Mouse (Mus musculus) kidney, embryonic 16.5 days (tissue): Measurements from ENCODE around the gene Zdhhc14. TPM values are rescaled to one million over a fixed set of nuclear protein-coding genes. Genes with fewer than 3 reads are reported as not detected.

ENCODE experiments used
- ATAC-seq: fragments of 200-750 bp; cut with Nextera tagmentation; 2 replicates; pipeline ENCODE4 v1.8.0; 2017; ENCODE audit warnings: moderate TSS enrichment; ENCODE audit not compliant: low FRiP score, low TSS enrichment
- H3K27ac ChIP-seq: fragments of 300-500 bp; sonication (generic); 2 replicates; pipeline ENCODE4 v1.5.1; 2014; ENCODE audit warnings: low read length
- H3K27me3 ChIP-seq: fragments of 300-500 bp; sonication (generic); 2 replicates; pipeline ENCODE4 v1.6.1; 2014; ENCODE audit warnings: low read length, control low read depth, mixed read lengths; ENCODE audit not compliant: insufficient read depth
- H3K36me3 ChIP-seq: fragments of 300-500 bp; sonication (generic); 2 replicates; pipeline ENCODE4 v1.6.1; 2014; ENCODE audit warnings: low read length, control low read depth, mixed read lengths; ENCODE audit not compliant: insufficient read depth
- H3K4me1 ChIP-seq: fragments of 300-500 bp; sonication (generic); 2 replicates; pipeline ENCODE4 v1.6.1; 2014; ENCODE audit warnings: low read length, control low read depth, mixed read lengths; ENCODE audit not compliant: insufficient read depth
- H3K4me2 ChIP-seq: fragments of 300-500 bp; sonication (generic); replicated peaks from 2 replicates; pipeline ENCODE4 v1.6.1; 2014; ENCODE audit warnings: low read depth, low read length
- H3K4me3 ChIP-seq: fragments of 300-500 bp; sonication (generic); 2 replicates; pipeline ENCODE4 v1.5.1; 2014; ENCODE audit warnings: mild to moderate bottlenecking, low read length
- H3K9ac ChIP-seq: fragments of 300-500 bp; sonication (generic); replicated peaks from 2 replicates; pipeline ENCODE4 v1.6.1; 2014; ENCODE audit warnings: low read length
- H3K9me3 ChIP-seq: fragments of 300-500 bp; sonication (generic); 2 replicates; pipeline ENCODE4 v1.6.1; 2016; ENCODE audit warnings: low read length, control low read depth
- WGBS: fragments of 180-500 bp; shearing (Covaris S2); extraction: QIAGEN DNeasy Blood & Tissue Kit; methylation state at CpG from one replicate; pipeline ENCODE4 v1.1.7; 2014; 5-methylcytosine and 5-hydroxymethylcytosine counted together
- polyA plus RNA-seq: library from polyadenylated mRNA; unstranded; fragments of >200 nt; fragmentation: Nextera tagmentation; extraction: Ambion mirVana; gene quantifications from 2 replicates; pipeline ENCODE4 v1.2.1, GENCODE M21; 2015

Zdhhc14 gene
- polyA plus RNA-seq, 1 experiment from 2014 or later = 2.5 TPM

DNA sequence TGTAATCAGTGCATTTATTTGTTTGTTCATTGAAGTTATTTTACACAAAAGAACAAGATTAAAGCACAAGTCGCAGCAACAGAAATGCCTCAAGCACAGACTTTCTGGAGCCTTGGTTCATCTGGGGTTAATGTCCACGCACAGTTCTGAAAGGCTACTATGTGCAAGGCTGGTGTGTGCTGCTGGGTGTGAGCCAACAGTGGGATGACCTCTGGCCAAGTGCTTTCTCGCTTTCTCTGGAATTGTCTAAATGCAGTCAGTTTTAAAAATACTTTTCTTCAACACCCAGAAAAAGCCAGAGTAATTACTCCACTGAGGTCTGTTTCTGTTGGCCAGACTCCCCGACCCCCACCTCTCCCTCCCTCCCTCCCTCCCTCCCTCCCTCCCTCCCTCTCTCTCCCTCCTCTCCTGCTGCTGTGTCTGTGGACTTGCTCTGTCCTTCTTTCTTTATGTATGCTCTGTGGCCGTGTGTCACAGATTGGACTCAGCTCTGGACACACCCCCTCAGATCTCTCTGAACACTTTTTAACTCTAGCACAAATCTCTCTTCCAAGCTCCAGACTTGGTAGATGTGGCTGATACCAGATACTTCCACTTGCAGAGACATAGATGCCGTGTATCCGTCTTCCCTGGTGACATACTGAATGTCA is 206.2 kb downstream of the Zdhhc14 start:
- Histone ChIP-seq H3K4me3 (no peak overlapping the region), H3K9me3 (no peaks in the 10 kb centered on the region), H3K9ac (no peak overlapping the region), H3K27me3 (no peaks in the 10 kb centered on the region), H3K4me1 (peaks cover 3% of the 10 kb centered on the region; the same call in 1 of the 2 replicates), H3K36me3 (no peaks in the 10 kb centered on the region), H3K4me2 (no peak overlapping the region), H3K27ac (peak overlapping the region; percentile 25; the same call in 1 of the 2 replicates)
- 40% methylated on average over 7 of the region's 7 CpGs for WGBS
- ATAC-seq = peak; percentile 73

DNA sequence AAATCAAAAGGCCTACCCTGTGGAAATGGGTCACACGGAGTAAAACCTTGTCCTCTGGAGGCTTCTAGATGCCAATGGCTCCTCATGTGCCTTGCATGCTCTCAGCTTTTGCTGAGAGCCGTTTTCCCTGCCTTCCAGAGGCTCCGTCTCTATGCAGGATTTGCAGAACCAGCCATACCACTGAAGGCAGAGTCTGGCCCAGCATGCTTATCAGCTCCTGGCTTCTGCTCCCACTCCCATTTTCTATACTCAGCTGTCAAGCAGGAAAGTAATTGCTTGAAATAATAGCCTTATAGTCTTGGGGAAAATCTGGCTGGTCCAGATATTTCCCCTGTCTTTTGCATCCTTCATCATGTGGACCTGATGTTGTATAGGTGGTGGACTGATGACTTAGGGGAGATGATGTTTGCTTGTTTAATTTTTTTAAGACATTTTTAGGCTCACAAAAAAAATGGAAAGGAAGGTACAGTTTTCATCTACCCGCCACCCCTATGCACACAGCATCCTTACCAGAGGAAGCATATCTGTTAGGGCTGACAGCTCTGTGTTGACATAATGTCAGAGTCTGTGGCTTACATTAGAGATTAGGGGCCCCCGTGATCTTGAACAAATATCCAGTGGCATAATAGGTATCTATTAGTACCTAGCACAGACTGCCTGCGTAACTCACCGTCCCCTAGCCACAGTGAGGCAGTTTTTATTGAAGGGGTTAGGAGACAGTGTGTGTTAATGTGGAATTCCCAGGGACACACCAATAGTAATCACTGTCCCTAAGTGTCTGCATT is 218.2 kb downstream of the Zdhhc14 start:
- WGBS = 57% methylated on average over 7 of the region's 7 CpGs
- Histone ChIP-seq H3K4me3 (no peak overlapping the region), H3K27ac (no peak overlapping the region), H3K27me3 (no peaks in the 10 kb centered on the region), H3K9ac (no peak overlapping the region), H3K36me3 (no peaks in the 10 kb centered on the region), H3K9me3 (no peaks in the 10 kb centered on the region), H3K4me1 (0 out of 2 replicates have a peak, but pooled peaks cover 9% of the 10 kb centered on the region), H3K4me2 (no peak overlapping the region)
- ATAC-seq = 0 out of 2 replicates have a peak, but pooled peaks have one; percentile 19

DNA sequence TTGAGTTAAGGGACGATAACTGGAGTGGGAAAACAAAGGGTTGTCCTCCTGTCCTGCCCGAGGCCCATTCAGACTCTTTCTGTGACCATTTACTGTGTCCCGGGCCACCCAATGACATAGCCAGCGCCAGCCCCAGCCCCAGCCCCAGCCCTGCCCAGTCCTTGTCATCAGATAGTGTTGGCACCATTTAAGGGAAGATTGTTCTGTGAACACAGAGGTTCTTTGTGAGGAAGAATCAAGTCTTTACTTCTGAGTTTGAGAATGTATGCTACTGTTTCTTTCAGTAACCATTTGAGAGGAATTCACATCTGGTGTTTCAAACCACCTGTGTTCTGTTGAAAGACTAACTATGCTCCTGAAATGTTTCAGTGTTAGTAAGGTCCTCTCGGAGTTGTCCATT is 219.5 kb downstream of the Zdhhc14 start:
- H3K27ac ChIP-seq = no peak overlapping the region
- 68% methylated on average over 5 of the region's 5 CpGs for WGBS
- no peak overlapping the region for H3K4me3 ChIP-seq
- H3K4me2 ChIP-seq = no peak overlapping the region
- H3K4me1 ChIP-seq = 0 out of 2 replicates have a peak, but pooled peaks cover 9% of the 10 kb centered on the region
- H3K27me3 ChIP-seq = no peaks in the 10 kb centered on the region
- no peak for ATAC-seq
- no peaks in the 10 kb centered on the region for H3K9me3 ChIP-seq
- no peak overlapping the region for H3K9ac ChIP-seq
- H3K36me3 ChIP-seq = no peaks in the 10 kb centered on the region

DNA sequence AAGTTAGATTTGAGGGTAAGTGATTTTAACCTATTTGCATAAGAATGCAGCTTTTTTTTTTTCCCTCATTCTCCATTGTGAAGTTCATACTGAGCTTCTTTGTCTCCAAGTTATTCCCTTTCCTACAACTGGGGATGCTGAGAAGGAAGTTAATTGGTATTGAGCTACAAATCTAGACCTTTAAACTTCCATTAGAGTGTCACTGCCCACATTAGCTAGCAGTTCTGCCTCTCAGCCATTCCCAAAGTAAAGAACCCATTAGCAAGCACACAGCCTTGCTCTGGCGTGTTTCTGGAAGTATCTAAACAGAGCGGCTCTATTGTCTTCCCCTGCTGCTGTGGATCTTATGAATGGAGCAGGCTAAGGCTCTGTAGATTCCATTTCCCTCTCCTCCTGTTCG is 220.8 kb downstream of the Zdhhc14 start:
- no peaks in the 10 kb centered on the region for H3K9me3 ChIP-seq
- H3K27ac ChIP-seq = no peak overlapping the region
- H3K27me3 ChIP-seq = no peaks in the 10 kb centered on the region
- H3K36me3 ChIP-seq = no peaks in the 10 kb centered on the region
- H3K4me2 ChIP-seq = no peak overlapping the region
- no peak for ATAC-seq
- 0 out of 2 replicates have a peak, but pooled peaks cover 9% of the 10 kb centered on the region for H3K4me1 ChIP-seq
- H3K9ac ChIP-seq = no peak overlapping the region
- WGBS = 64% methylated on average over 3 of the region's 3 CpGs
- H3K4me3 ChIP-seq = no peak overlapping the region

DNA sequence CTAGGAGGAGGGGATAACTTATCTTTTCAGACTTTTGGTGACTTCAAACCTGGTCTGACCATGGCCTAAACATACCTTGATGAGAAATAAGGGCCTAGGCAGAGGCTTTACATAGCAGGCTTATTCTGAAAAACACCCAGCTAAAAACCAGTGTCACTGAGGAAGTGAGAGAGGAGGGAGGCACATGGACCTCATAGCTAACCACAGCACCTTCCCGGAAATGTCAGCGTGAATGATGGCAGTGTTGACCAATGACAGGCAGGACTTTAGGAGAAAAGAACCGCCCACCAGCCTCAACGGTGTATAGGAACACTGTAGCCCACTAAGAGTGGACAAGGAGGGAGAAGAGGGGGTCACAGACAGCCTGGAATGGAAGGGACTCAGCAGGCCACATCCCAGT is 224.6 kb downstream of the Zdhhc14 start:
- Histone ChIP-seq H3K36me3 (no peaks in the 10 kb centered on the region), H3K9me3 (no peaks in the 10 kb centered on the region), H3K4me2 (no peak overlapping the region), H3K9ac (no peak overlapping the region), H3K4me1 (0 out of 2 replicates have a peak, but pooled peaks cover 8% of the 10 kb centered on the region), H3K27ac (no peak overlapping the region), H3K27me3 (no peaks in the 10 kb centered on the region), H3K4me3 (no peak overlapping the region)
- 82% methylated on average over 4 of the region's 4 CpGs for WGBS
- no peak for ATAC-seq

DNA sequence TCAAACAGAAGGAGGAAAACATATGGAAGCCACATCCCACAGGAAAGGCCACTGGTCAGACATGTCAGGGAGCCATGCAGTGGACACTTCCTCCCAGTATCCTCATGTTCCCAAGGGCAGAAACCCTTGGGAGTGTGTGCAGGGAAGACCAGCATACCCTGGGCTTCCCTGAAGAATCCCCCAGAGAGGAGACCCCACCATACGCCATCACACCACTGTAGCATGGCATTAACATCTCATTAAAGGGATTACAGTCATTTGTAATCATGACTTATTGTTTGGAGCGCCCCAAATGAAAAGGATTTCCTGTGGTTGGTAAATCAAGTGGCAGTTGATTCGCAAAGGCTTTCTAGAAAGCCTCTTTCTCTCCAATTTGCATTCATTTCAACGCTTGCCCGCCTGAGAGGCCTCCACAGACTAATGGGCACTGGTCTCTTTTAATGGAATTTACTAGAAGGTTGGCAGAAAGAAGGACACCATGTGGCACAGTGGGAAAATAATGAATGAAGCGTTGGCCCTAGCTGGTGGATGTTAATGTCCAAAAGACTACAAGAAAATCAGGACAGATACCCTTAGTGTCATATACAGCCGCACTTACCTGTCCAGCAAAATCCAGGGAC is 226.5 kb downstream of the Zdhhc14 start:
- Histone ChIP-seq H3K9ac (no peak overlapping the region), H3K36me3 (no peaks in the 10 kb centered on the region), H3K27ac (no peak overlapping the region), H3K4me2 (no peak overlapping the region), H3K27me3 (no peaks in the 10 kb centered on the region), H3K4me3 (no peak overlapping the region), H3K4me1 (0 out of 2 replicates have a peak, but pooled peaks cover 3% of the 10 kb centered on the region), H3K9me3 (peaks cover 5% of the 10 kb centered on the region)
- 81% methylated on average over 7 of the region's 7 CpGs for WGBS
- no peak for ATAC-seq

DNA sequence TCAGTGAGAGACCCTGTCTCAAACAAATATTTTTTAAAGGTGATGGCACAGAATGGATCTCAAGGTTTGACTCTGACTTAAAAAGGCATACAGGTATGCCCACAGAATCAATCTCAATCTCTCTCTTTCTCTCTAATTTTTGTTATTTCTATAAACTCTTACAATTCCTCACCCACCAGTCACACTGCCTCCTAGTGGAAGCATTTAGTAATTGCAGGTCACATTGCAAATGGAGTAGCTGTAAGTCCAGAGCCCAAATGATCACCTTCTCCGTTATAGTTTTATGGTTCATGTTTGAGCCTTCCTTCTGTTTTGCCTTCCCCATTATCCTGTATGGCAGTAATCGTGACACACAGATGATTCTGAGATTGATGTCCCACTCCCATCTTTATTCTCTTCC is 230.4 kb downstream of the Zdhhc14 start:
- no peak overlapping the region for H3K4me3 ChIP-seq
- WGBS = 92% methylated on average over 2 of the region's 2 CpGs
- no peak overlapping the region for H3K4me2 ChIP-seq
- H3K36me3 ChIP-seq = no peaks in the 10 kb centered on the region
- peaks cover 5% of the 10 kb centered on the region for H3K9me3 ChIP-seq
- no peak overlapping the region for H3K9ac ChIP-seq
- ATAC-seq = no peak
- H3K4me1 ChIP-seq = 0 out of 2 replicates have a peak, but pooled peaks cover 3% of the 10 kb centered on the region
- H3K27ac ChIP-seq = peak overlapping the region; percentile 49; the same call in 1 of the 2 replicates
- H3K27me3 ChIP-seq = no peaks in the 10 kb centered on the region

DNA sequence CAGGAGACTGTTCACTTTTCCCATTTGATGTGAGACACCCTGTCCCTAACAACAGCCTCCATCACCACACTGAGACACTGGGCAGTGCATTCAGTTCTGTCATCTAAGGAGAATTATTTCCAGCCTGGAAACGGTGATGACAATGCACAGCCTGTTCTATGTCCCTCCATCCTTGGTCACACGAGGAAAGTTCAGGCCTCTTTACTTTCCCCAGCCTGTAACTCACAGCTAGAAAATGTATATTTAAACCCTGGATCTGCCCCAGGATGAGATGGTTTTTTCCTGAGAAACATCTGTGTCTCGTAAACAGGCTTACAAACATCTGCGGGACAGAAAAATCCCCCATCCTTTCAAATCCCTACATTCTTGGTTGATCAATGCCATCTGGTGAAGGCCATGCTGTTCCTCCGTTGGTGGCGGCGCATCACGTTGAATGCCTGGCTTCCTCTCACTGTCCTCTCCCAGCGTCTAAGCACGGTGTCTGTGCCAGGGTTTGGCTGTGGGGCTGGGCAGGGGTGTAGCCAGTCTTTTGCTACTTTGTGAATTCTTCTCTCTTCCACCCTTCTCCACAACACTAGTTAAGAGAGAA is 231.3 kb downstream of the Zdhhc14 start:
- Histone ChIP-seq H3K4me1 (0 out of 2 replicates have a peak, but pooled peaks cover 2% of the 10 kb centered on the region), H3K9me3 (peaks cover 5% of the 10 kb centered on the region), H3K27me3 (no peaks in the 10 kb centered on the region), H3K4me2 (no peak overlapping the region), H3K36me3 (no peaks in the 10 kb centered on the region), H3K9ac (no peak overlapping the region), H3K4me3 (no peak overlapping the region), H3K27ac (peak overlapping the region; percentile 49; the same call in 1 of the 2 replicates)
- WGBS = 60% methylated on average over 10 of the region's 10 CpGs
- ATAC-seq = peak; percentile 69; the same call in 1 of the 2 replicates

DNA sequence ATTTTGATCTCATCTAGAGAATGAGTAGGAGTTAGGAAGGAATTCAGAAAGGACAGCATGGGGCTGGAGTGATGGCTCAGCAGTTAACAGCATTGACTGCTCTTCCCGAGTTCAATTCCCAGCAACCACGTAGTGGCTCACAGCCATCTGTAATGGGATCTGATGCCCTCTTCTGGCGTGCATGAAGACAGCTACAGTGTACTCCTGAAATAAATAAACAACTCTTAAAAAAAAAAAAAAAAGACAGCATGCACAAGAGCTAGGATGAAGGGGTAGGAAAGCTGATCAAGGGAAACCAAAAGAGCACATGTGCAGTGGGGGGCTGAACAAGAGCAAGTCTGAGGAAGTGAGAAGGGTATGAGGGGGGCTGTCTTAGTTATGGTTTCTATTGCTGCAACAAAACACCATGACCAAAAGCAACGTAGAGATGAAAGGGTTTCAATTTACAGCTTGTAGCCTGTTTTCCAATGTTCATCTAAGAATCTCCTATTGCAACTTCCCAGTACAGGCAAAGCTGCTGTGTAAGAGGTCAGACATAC is 237.3 kb downstream of the Zdhhc14 start:
- H3K9me3 ChIP-seq = no peaks in the 10 kb centered on the region
- no peak overlapping the region for H3K9ac ChIP-seq
- H3K4me3 ChIP-seq = no peak overlapping the region
- H3K27ac ChIP-seq = no peak overlapping the region
- no peaks in the 10 kb centered on the region for H3K4me1 ChIP-seq
- no peaks in the 10 kb centered on the region for H3K36me3 ChIP-seq
- H3K27me3 ChIP-seq = no peaks in the 10 kb centered on the region
- WGBS = 54% methylated on average over 4 of the region's 4 CpGs
- no peak overlapping the region for H3K4me2 ChIP-seq
- ATAC-seq = no peak
